Mouse (Mus musculus): ENCODE data around the gene Rbck1. TPM values are rescaled to one million over a fixed set of nuclear protein-coding genes. Genes with fewer than 3 reads are reported as not detected.
"Not testable (repeated sequence)": the region's sequence is repeated elsewhere in the genome, so short reads cannot be mapped to it uniquely, and the experiment has no call there.

Rbck1 gene
- polyA plus RNA-seq, 1 experiment from 2014 or later: 75.2 TPM

GRCm38 (mm10) chr2:152292475-152292874 is 40.0 kb downstream of the Rbck1 start:
- Histone ChIP-seq H3K9ac (no peak overlapping the region), H3K27ac (no peak overlapping the region), H3K4me3 (replicated peaks) (no peak overlapping the region), H3K4me1 (replicated peaks) (peaks cover 12% of the 10 kb centered on the region), H3K9me3 (no peaks in the 10 kb centered on the region), H3K36me3 (0 out of 2 replicates have a peak, but pooled peaks cover 5% of the 10 kb centered on the region), H3K4me2 (replicated peaks) (no peak overlapping the region), H3K27me3 (replicated peaks) (no peaks in the 10 kb centered on the region)
- WGBS: 68% methylated on average over 2 of the region's 2 CpGs
- no peak for ATAC-seq

DNA sequence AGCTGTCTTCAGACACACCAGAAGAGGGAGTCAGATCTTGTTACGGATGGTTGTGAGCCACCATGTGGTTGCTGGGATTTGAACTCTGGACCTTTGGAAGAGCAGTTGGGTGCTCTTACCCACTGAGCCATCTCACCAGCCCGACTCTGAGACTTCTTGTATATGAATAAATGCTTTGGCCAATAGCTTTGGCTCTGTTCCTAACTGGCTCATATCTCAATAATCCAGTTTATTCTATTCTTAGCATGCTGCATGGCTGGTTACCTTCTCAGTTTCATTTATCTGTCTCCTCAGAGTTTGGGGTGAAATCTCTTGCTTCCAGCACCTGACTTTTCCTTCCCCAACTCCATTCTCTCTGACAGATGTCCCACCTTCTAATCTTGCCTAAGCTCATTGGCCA is 42.8 kb downstream of the Rbck1 start:
- H3K4me2 ChIP-seq (replicated peaks); H3K4me3 ChIP-seq (replicated peaks); H3K9me3 ChIP-seq; H3K4me1 ChIP-seq (replicated peaks); H3K27me3 ChIP-seq (replicated peaks); H3K27ac ChIP-seq; H3K36me3 ChIP-seq; ATAC-seq; H3K9ac ChIP-seq: not testable (repeated sequence)
- whole genome bisulfite sequencing: 69% methylated on average over 2 of the region's 2 CpGs

GRCm38 (mm10) chr2:152288046-152288445 is 44.4 kb downstream of the Rbck1 start:
- H3K36me3 ChIP-seq: peaks cover 5% of the 10 kb centered on the region
- H3K4me1 ChIP-seq (replicated peaks): no peaks in the 10 kb centered on the region
- no peak overlapping the region for H3K27ac ChIP-seq
- no peak overlapping the region for H3K4me2 ChIP-seq (replicated peaks)
- no peaks in the 10 kb centered on the region for H3K27me3 ChIP-seq (replicated peaks)
- no peaks in the 10 kb centered on the region for H3K9me3 ChIP-seq
- WGBS: 71% methylated on average over 8 of the region's 8 CpGs
- no peak overlapping the region for H3K4me3 ChIP-seq (replicated peaks)
- ATAC-seq: no peak
- no peak overlapping the region for H3K9ac ChIP-seq

GRCm38 (mm10) chr2:152287560-152287959 is 44.9 kb downstream of the Rbck1 start:
- Histone ChIP-seq H3K36me3 (peaks cover 7% of the 10 kb centered on the region), H3K4me1 (replicated peaks) (no peaks in the 10 kb centered on the region), H3K27me3 (replicated peaks) (no peaks in the 10 kb centered on the region), H3K4me3 (replicated peaks) (no peak overlapping the region), H3K27ac (no peak overlapping the region), H3K9me3 (no peaks in the 10 kb centered on the region), H3K9ac (no peak overlapping the region), H3K4me2 (replicated peaks) (no peak overlapping the region)
- 87% methylated on average over 5 of the region's 5 CpGs for WGBS
- ATAC-seq: no peak

- H3K27me3 ChIP-seq (replicated peaks): no peaks in the 10 kb centered on the region
- no peak overlapping the region for H3K27ac ChIP-seq
- 66% methylated on average over 3 of the region's 3 CpGs for WGBS
- no peak overlapping the region for H3K4me2 ChIP-seq (replicated peaks)
- no peak overlapping the region for H3K4me3 ChIP-seq (replicated peaks)
- no peak overlapping the region for H3K9ac ChIP-seq
- H3K36me3 ChIP-seq: peaks cover 20% of the 10 kb centered on the region
- H3K4me1 ChIP-seq (replicated peaks): no peaks in the 10 kb centered on the region
- no peaks in the 10 kb centered on the region for H3K9me3 ChIP-seq
- ATAC-seq: no peak
These were observed 51.0 kb downstream of the Rbck1 start for GRCm38 (mm10) chr2:152281407-152281806.

GRCm38 (mm10) chr2:152273639-152274038 is 58.8 kb downstream of the Rbck1 start:
- no peaks in the 10 kb centered on the region for H3K27me3 ChIP-seq (replicated peaks)
- no peaks in the 10 kb centered on the region for H3K4me1 ChIP-seq (replicated peaks)
- 85% methylated on average over 2 of the region's 2 CpGs for WGBS
- H3K27ac ChIP-seq: no peak overlapping the region
- H3K9ac ChIP-seq: no peak overlapping the region
- no peak overlapping the region for H3K4me3 ChIP-seq (replicated peaks)
- H3K4me2 ChIP-seq (replicated peaks): no peak overlapping the region
- ATAC-seq: no peak
- H3K36me3 ChIP-seq: peaks cover 39% of the 10 kb centered on the region
- H3K9me3 ChIP-seq: no peaks in the 10 kb centered on the region

Other genes with a start within 250 kb of the Rbck1 start
- 21.7 and 23.5 TPM in 2 replicates for gene Srxn1, start 227.1 kb downstream of the Rbck1 start, polyA plus RNA-seq (2015; fragmentation: Nextera tagmentation; extraction: Ambion mirVana)
- 10.3 and 10.4 TPM in 2 replicates for gene Tcf15, start 189.1 kb downstream of the Rbck1 start, polyA plus RNA-seq (2015; fragmentation: Nextera tagmentation; extraction: Ambion mirVana)
- gene Csnk2a1, start 105.8 kb downstream of the Rbck1 start, polyA plus RNA-seq (2015; fragmentation: Nextera tagmentation; extraction: Ambion mirVana): 79.3 and 92.3 TPM in 2 replicates
- gene Tbc1d20, start 38.8 kb downstream of the Rbck1 start, polyA plus RNA-seq (2015; fragmentation: Nextera tagmentation; extraction: Ambion mirVana): 34.8 and 37.4 TPM in 2 replicates
- gene Trib3, start 11.4 kb upstream of the Rbck1 start, polyA plus RNA-seq (2015; fragmentation: Nextera tagmentation; extraction: Ambion mirVana): 4.3 and 4.9 TPM in 2 replicates
- gene Nrsn2, start 44.0 kb upstream of the Rbck1 start, polyA plus RNA-seq (2015; fragmentation: Nextera tagmentation; extraction: Ambion mirVana): 1.8 and 2.1 TPM in 2 replicates
- gene Sox12, start 65.4 kb upstream of the Rbck1 start, polyA plus RNA-seq (2015; fragmentation: Nextera tagmentation; extraction: Ambion mirVana): 5.4 and 5.9 TPM in 2 replicates
- gene Zcchc3, start 82.4 kb upstream of the Rbck1 start, polyA plus RNA-seq (2015; fragmentation: Nextera tagmentation; extraction: Ambion mirVana): 34.4 and 40.8 TPM in 2 replicates
- 0.42 and 0.49 TPM in 2 replicates for gene 6820408C15Rik, start 82.9 kb upstream of the Rbck1 start, polyA plus RNA-seq (2015; fragmentation: Nextera tagmentation; extraction: Ambion mirVana)
- gene Defb23, start 132.0 kb upstream of the Rbck1 start, polyA plus RNA-seq (2015; fragmentation: Nextera tagmentation; extraction: Ambion mirVana): not detected in 2 replicates
- not detected in 2 replicates for gene Defb20, start 144.4 kb upstream of the Rbck1 start, polyA plus RNA-seq (2015; fragmentation: Nextera tagmentation; extraction: Ambion mirVana)
- not detected in 2 replicates for gene Defb22, start 157.5 kb upstream of the Rbck1 start, polyA plus RNA-seq (2015; fragmentation: Nextera tagmentation; extraction: Ambion mirVana)
- gene Defb26, start 179.0 kb upstream of the Rbck1 start, polyA plus RNA-seq (2015; fragmentation: Nextera tagmentation; extraction: Ambion mirVana): not detected in 2 replicates
- not detected in 2 replicates for gene Defb28, start 185.6 kb upstream of the Rbck1 start, polyA plus RNA-seq (2015; fragmentation: Nextera tagmentation; extraction: Ambion mirVana)
- not detected in 2 replicates for gene Defb29, start 207.4 kb upstream of the Rbck1 start, polyA plus RNA-seq (2015; fragmentation: Nextera tagmentation; extraction: Ambion mirVana)
- not detected in 2 replicates for gene Gm17416, start 236.7 kb upstream of the Rbck1 start, polyA plus RNA-seq (2015; fragmentation: Nextera tagmentation; extraction: Ambion mirVana)
- gene Defb21, start 240.1 kb upstream of the Rbck1 start, polyA plus RNA-seq (2015; fragmentation: Nextera tagmentation; extraction: Ambion mirVana): not detected in 2 replicates
- gene Defb19, start 247.7 kb upstream of the Rbck1 start, polyA plus RNA-seq (2015; fragmentation: Nextera tagmentation; extraction: Ambion mirVana): not detected in 2 replicates